Mouse (Mus musculus): ENCODE results near the gene Kiz. TPM values are rescaled to one million over a fixed set of nuclear protein-coding genes. Genes with fewer than 3 reads are reported as not detected.
A peak's percentile ranks its signal among the peaks of the same experiment; 100 is the strongest.

Gene Kiz
- polyA plus RNA-seq, 1 experiment from 2014 or later, result 50.6 TPM

DNA sequence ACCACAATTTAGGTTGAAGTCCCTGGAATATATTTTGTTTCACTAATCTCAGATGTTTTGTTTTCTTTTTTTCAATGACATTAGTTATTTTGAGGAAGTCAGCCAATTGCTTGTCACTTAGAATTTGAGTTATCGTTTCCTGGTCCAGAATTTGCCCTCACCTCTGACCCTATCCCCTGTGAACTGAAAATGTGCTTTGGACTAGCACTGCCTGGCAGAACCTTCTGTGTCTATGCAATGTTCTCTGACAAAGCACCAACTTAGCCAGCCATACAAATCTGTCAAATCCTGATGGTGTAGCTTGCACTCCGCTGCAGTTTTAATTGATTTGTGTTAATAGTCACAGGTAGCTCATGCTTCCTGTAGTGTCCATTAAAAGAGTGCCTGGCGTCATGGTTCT, 10.1 kb downstream of the Kiz start:
- TF ChIP-seq CTCF (IDR thresholded peaks at IDR 0.05), result no peak
- DNase-seq (ENCODE audit: low read depth, low spot score), result no peak
- H3K27me3 ChIP-seq, result no peaks in the 10 kb centered on the region
- in situ Hi-C loops (cut with MboI; ENCODE audit: low pct_unique_long_range_greater_than_20kb), result no loop called here
- ATAC-seq, result no peak
- ChIA-PET CTCF (no interaction called here), POLR2A (no interaction called here)

DNA sequence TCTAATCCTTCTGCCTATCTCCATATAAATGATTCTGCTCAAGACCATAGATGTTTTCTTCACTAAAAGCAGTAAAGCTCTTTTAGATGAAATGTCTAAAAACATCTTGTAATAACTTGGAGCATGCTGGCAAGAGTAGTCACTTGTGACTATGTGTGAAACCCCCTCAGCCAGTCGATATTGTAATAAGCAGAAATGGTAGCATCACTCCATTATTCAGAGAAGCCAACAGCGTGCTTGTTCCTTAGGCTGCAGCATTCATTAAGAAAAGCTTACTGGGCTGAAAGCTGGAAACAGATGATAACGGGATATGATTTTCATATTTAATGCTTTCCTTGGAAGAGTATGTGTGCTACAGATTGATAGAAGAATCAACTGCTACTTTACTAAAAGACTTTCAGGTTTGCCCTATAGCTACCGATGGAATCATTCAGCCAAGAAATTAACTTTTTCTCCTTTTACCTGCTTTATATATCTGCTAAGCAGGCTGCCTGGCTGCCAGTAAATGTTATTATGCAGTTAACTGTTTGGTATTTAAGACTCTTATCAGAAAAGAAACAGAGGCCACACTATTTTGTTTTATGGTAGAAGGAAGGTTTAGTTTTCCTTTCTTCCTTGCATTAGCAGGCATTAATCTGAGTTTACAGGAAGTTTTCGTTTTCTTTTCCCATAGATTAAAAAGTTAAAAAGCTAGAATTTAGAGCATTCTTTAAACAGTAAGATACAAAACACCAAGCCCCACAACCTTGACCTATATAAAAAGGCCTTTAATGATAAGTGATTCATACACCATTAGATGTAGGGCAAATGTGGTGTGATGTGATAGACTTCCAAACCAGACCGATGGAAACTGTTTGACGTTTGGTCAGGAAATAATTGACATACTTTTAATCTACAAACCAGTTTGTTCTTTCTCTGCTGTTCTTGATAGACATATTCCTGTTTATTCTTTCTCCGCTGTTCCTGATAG, 15.9 kb downstream of the Kiz start:
- POLR2A ChIA-PET, result no interaction called here
- CTCF ChIA-PET, result no interaction called here
- ATAC-seq, result no peak
- H3K27me3 ChIP-seq, result no peaks in the 10 kb centered on the region
- in situ Hi-C loops (cut with MboI; ENCODE audit: low pct_unique_long_range_greater_than_20kb), result no loop called here
- TF ChIP-seq CTCF (IDR thresholded peaks at IDR 0.05), result no peak
- no peak for DNase-seq (ENCODE audit: low read depth, low spot score)

DNA sequence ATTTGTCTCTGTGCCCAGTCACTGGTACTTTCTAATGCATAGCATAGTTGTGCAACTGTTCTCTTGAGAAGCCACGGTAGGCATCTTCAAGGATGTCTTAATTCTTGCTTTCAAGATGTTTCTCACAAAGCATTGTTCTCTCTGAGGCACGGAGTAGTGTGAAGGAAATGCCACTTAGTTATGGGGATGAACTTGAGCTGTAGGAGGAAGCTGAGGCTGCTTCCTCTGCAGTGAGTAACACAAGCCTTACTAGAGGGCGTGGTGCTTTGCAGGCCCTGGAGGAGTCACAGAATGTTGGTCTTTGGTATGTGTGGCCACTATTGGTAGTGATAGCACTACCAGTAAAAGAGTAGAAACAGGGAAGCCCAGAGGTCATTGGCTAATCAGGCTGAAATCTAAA, 17.0 kb downstream of the Kiz start:
- in situ Hi-C loops (cut with MboI; ENCODE audit: low pct_unique_long_range_greater_than_20kb), result no loop called here
- H3K27me3 ChIP-seq, result no peaks in the 10 kb centered on the region
- ATAC-seq (peak; percentile 51), DNase-seq (ENCODE audit: low read depth, low spot score) (no peak)
- ChIA-PET CTCF (interaction anchor here (0.9 kb wide), 1 partner anchor 26 kb away, joined by 3 read pairs; no protein-coding TSS in a partner anchor), POLR2A (no interaction called here)
- TF ChIP-seq CTCF (IDR thresholded peaks at IDR 0.05), result no peak

DNA sequence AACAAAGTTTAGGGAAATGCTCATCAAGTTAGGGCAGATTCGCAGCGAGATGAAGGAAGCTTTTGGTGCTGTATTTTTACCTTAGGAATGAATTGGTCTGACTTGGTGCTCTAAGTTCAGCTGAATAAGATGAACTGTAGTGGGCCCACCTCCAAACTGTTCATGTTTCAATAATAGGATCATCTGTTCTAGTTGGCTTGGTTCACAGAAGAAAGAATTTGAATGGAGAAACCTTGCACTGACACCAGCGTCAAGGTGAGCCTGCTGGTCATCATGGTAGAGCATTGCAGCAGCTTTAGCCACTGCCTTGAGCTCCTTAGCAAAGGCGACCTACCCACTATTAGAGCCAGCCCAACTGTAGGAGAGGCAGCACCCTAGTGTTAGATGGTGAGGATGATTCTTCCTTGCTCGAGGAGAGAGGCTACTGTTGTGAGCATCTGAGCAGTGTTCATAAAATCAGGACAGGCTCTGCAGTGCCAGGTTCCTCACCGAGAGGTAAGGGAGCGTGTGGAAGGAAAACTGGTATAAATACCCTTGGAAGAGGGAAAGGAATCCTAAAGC, 18.3 kb downstream of the Kiz start:
- no peak for ATAC-seq
- CTCF ChIA-PET, result interaction anchor here (1.0 to 1.4 kb wide), 2 partner anchors 13 to 17 kb away, joined by 3 to 4 read pairs; no protein-coding TSS in a partner anchor
- POLR2A ChIA-PET, result no interaction called here
- in situ Hi-C loops (cut with MboI; ENCODE audit: low pct_unique_long_range_greater_than_20kb), result no loop called here
- no peak for DNase-seq (ENCODE audit: low read depth, low spot score)
- TF ChIP-seq CTCF (IDR thresholded peaks at IDR 0.05), result no peak
- H3K27me3 ChIP-seq, result no peaks in the 10 kb centered on the region

DNA sequence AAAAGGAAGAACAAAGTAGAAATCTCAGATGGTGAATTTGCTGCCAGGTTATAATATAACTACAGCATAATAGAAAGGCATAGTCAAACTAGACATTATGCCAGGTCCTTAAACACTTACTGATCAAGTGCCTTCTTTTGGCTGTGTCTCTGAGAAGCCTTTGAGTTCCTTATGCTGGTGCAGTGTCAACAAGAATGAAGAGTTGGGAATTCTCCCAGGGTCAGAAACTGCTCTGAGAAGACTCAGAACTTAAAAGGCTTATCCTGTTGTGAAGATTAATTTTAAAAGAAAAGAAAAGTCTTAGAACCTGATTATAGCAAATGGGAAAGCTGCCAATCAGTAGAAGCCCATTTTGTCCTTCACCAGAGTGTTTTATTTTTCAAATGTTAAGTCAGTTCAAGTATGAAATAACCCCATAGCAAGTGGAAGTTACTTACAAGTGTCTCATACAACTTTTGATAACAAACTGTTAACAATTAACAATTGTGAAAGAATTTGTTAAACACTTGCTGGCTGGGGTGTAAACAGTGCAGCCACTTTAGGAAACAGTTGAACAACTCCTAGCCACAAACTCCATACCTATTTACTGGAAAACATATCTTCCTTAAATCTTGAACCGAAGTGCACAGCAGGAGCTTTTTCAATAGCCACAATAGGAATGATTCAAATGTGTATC, 21.9 kb downstream of the Kiz start:
- in situ Hi-C loops (cut with MboI; ENCODE audit: low pct_unique_long_range_greater_than_20kb), result no loop called here
- ATAC-seq (no peak), DNase-seq (ENCODE audit: low read depth, low spot score) (no peak)
- CTCF ChIA-PET, result interaction anchor here (1.0 kb wide), 1 partner anchor 57 kb away, joined by 4 read pairs; no protein-coding TSS in a partner anchor
- H3K27me3 ChIP-seq, result no peaks in the 10 kb centered on the region
- no peak for TF ChIP-seq CTCF (IDR thresholded peaks at IDR 0.05)
- POLR2A ChIA-PET, result no interaction called here

DNA sequence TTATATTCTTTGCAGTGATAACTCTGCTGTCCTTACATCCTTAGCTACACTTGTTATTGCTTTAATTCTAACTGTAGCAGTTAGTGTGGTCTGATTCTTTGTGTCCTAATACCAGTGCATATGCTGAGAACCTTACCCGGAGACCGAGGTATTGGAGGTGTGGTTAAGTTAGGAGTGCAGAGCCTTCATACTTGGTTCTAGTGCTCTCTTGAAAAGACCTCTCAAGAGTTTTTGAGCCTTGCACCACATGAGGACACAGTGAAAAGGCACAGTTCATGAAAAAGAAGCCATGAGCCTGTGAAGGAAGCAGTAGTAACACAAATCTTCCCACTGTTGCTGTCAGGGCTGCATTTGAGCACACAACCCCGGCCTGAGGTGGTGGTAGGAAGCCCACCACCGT, 26.0 kb downstream of the Kiz start:
- no peak for DNase-seq (ENCODE audit: low read depth, low spot score)
- POLR2A ChIA-PET, result no interaction called here
- TF ChIP-seq CTCF (IDR thresholded peaks at IDR 0.05), result no peak
- CTCF ChIA-PET, result no interaction called here
- in situ Hi-C loops (cut with MboI; ENCODE audit: low pct_unique_long_range_greater_than_20kb), result no loop called here
- no peak for ATAC-seq
- no peaks in the 10 kb centered on the region for H3K27me3 ChIP-seq

DNA sequence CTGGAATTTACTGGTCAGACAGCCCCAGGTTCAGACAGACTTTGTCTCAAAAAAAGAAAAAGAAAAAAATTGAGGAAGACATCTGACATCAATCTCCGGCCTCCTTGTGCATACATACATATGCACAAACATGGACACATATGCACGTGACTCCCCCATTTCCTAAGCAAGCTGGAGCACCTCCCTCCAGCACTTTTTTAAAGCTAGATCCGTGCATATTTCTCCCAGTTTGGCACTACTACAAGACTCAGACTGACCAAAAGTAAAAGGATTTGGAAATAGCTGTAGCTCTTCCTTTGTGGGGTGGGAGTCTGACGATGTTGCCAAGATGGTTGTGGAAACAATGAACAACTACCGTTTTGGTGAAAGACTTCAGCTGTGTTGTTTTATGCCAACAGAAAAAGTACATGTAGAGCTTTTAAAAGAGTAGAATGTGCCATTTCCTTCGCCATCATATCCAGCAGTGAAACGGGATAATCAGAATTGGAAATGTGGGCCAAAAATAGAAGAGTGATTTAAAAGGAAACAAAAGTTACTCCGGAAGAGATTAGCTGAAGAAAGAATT, 28.7 kb downstream of the Kiz start:
- H3K27me3 ChIP-seq, result no peaks in the 10 kb centered on the region
- in situ Hi-C loops (cut with MboI; ENCODE audit: low pct_unique_long_range_greater_than_20kb), result no loop called here
- ChIA-PET POLR2A (no interaction called here), CTCF (interaction anchor here (2.0 kb wide), 1 partner anchor 14 kb away, joined by 5 read pairs; no protein-coding TSS in a partner anchor)
- DNase-seq (ENCODE audit: low read depth, low spot score), result no peak
- ATAC-seq, result no peak
- TF ChIP-seq CTCF (IDR thresholded peaks at IDR 0.05), result no peak

DNA sequence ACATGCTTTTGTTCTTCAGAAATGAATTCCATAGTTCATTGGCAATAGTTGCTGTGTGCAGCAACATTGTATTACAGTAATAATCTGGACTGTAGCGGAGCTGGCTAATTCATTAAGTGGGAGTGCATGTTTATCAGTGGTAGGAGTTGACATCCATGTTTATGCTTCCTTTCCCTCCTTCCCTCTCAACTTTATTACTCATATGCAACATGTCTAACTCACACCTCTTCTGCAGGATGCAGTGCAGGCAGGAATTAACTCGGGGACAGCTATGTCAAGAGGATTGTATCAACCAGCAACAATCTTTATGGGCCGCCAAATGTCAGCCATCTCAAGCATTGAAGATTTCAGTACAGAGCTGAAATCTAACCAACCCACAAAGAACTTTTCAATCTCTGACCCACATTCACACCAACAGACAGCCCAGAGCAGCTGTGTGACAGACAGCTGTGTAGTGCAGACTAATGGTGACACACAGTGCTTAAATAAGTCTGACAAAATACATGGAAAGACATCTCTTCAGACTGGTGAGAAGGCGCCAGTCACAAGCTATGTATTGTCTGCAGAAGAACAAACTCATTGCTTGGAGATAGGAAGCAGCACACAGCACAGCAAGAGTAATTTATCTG, 33.2 kb downstream of the Kiz start:
- CTCF ChIA-PET, result no interaction called here
- in situ Hi-C loops (cut with MboI; ENCODE audit: low pct_unique_long_range_greater_than_20kb), result no loop called here
- H3K27me3 ChIP-seq, result no peaks in the 10 kb centered on the region
- DNase-seq (ENCODE audit: low read depth, low spot score) (no peak), ATAC-seq (no peak)
- TF ChIP-seq CTCF (IDR thresholded peaks at IDR 0.05), result no peak
- POLR2A ChIA-PET, result interaction anchor here (0.6 kb wide), 1 partner anchor 32 kb away, joined by 3 read pairs; no protein-coding TSS in a partner anchor

DNA sequence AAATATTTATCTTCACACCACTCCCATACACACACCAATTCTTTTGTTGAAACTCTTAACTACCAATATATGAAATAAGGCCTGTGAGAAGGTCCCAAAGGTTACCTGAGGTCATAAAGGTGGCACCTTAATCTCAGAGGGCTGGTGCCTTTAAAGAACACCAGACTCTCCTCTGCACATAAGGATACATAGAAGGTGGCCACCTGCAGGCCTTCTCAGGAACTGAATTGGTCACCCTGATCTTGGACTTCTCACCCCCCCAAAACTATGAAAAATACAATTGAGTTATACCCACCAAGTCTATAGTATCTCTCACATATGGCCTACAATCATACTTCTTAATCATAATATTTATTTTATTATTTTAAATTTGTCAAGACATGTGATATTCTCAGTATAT, 43.3 kb downstream of the Kiz start:
- in situ Hi-C loops (cut with MboI; ENCODE audit: low pct_unique_long_range_greater_than_20kb), result no loop called here
- ChIA-PET CTCF (interaction anchor here (1.0 kb wide), 1 partner anchor 26 kb away, joined by 3 read pairs; no protein-coding TSS in a partner anchor), POLR2A (no interaction called here)
- no peaks in the 10 kb centered on the region for H3K27me3 ChIP-seq
- DNase-seq (ENCODE audit: low read depth, low spot score) (no peak), ATAC-seq (no peak)
- TF ChIP-seq CTCF (IDR thresholded peaks at IDR 0.05), result peak; percentile 64

DNA sequence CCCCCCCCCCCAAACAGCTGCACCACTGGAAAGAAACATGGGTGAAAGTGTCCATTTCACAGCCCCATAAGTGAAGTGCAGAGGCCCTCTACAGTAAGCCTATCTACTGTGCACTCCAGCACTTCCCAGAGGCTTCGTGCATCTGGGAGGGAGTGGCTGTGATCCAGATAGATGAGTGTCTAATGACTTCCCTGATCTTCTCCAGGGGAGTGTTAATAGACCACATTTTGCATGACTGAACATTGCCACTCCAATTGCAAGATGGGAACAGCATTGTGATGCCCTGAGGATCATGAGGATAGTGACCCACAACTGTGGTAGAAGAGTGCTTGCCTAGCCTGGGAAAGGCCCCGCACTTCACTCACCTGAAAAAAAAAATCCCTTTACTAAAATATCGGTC, 60.4 kb downstream of the Kiz start:
- H3K27me3 ChIP-seq, result no peaks in the 10 kb centered on the region
- TF ChIP-seq CTCF (IDR thresholded peaks at IDR 0.05), result no peak
- ATAC-seq (no peak), DNase-seq (ENCODE audit: low read depth, low spot score) (no peak)
- ChIA-PET POLR2A (interaction anchor here (0.6 to 0.7 kb wide), 2 partner anchors 9 to 39 kb away, joined by 3 to 4 read pairs; no protein-coding TSS in a partner anchor), CTCF (interaction anchor here (0.7 kb wide), 1 partner anchor 8 kb away, joined by 3 read pairs; no protein-coding TSS in a partner anchor)
- in situ Hi-C loops (cut with MboI; ENCODE audit: low pct_unique_long_range_greater_than_20kb), result no loop called here

Data from Patski (cell line).